Mouse (Mus musculus) lung, postnatal 0 days (tissue): ENCODE measurements around the gene Smtn. TPM values are rescaled to one million over a fixed set of nuclear protein-coding genes. Genes with fewer than 3 reads are reported as not detected.

Experiments used
- ATAC-seq: fragments of 200-750 bp; cut with Nextera tagmentation; 2 replicates; pipeline ENCODE4 v1.8.0; 2017; ENCODE audit warnings: moderate library complexity
- DNase-seq: peaks from one replicate; pipeline ENCODE4 v3.0.0-alpha.2; 2016; ENCODE audit warnings: low spot score
- H3K27ac ChIP-seq: fragments of 300-500 bp; sonication (generic); 2 replicates; pipeline ENCODE4 v1.5.1; 2014; ENCODE audit warnings: antibody characterized with exemption, mild to moderate bottlenecking, low read length, mixed read lengths
- H3K27me3 ChIP-seq: fragments of 300-500 bp; sonication (generic); replicated peaks from 2 replicates; pipeline ENCODE4 v1.6.1; 2014; ENCODE audit warnings: low read length, mixed read lengths; ENCODE audit not compliant: insufficient read depth
- H3K36me3 ChIP-seq: fragments of 300-500 bp; sonication (generic); 2 replicates; pipeline ENCODE4 v1.6.1; 2014; ENCODE audit warnings: low read length, mixed read lengths; ENCODE audit not compliant: insufficient read depth
- H3K4me1 ChIP-seq: fragments of 300-500 bp; sonication (generic); 2 replicates; pipeline ENCODE4 v1.6.1; 2014; ENCODE audit warnings: antibody characterized with exemption, low read depth, low read length, mixed read lengths; ENCODE audit not compliant: insufficient read depth
- H3K4me2 ChIP-seq: fragments of 300-500 bp; sonication (generic); replicated peaks from 2 replicates; pipeline ENCODE4 v1.6.1; 2014; ENCODE audit warnings: low read depth, mild to moderate bottlenecking, low read length, moderate library complexity, mixed read lengths
- H3K4me3 ChIP-seq: fragments of 300-500 bp; sonication (generic); 2 replicates; pipeline ENCODE4 v1.5.1; 2014; ENCODE audit warnings: low read depth, low read length
- H3K9ac ChIP-seq: fragments of 300-500 bp; sonication (generic); replicated peaks from 2 replicates; pipeline ENCODE4 v1.6.1; 2014; ENCODE audit warnings: low read depth, mild to moderate bottlenecking
- H3K9me3 ChIP-seq: fragments of 300-500 bp; sonication (generic); 2 replicates; pipeline ENCODE4 v1.6.1; 2016; ENCODE audit warnings: low read length, mixed read lengths
- CTCF ChIP-seq: IDR thresholded peaks from 2 replicates; pipeline ENCODE4 v1.5.1; 2016; ENCODE audit warnings: antibody characterized with exemption, mild to moderate bottlenecking
- EP300 ChIP-seq: IDR thresholded peaks from 2 replicates; pipeline ENCODE4 v1.6.1; 2016; ENCODE audit warnings: antibody characterized with exemption, mild to moderate bottlenecking, control low read depth
- WGBS: fragments of 180-500 bp; shearing (Covaris S2); extraction: QIAGEN DNeasy Blood & Tissue Kit; methylation state at CpG from one replicate; pipeline ENCODE4 v1.1.7; 2014; 5-methylcytosine and 5-hydroxymethylcytosine counted together
- polyA plus RNA-seq: library from polyadenylated mRNA; unstranded; fragments of >200 nt; fragmentation: Nextera tagmentation; extraction: Ambion mirVana; gene quantifications from 2 replicates; pipeline ENCODE4 v1.2.1, GENCODE M21; 2015

Smtn gene
- polyA plus RNA-seq, 1 experiment from 2014 or later: 47.6 TPM

- ATAC-seq (peak; percentile 46), DNase-seq (peak; percentile 52)
- H3K4me1 ChIP-seq: no peaks in the 10 kb centered on the region
- H3K4me3 ChIP-seq: peak overlapping the region; percentile 22
- H3K9ac ChIP-seq: no peak overlapping the region
- 0 out of 2 replicates have a peak, but pooled peaks cover 2% of the 10 kb centered on the region for H3K27me3 ChIP-seq
- TF ChIP-seq CTCF (no peak; the same call in 1 of the 2 replicates), EP300 (no peak)
- H3K4me2 ChIP-seq: peak overlapping the region; percentile 50
- H3K27ac ChIP-seq: no peak overlapping the region
- H3K9me3 ChIP-seq: no peaks in the 10 kb centered on the region
- H3K36me3 ChIP-seq: peaks cover 9% of the 10 kb centered on the region; the same call in 1 of the 2 replicates
- 2% methylated on average over 49 of the region's 50 CpGs for WGBS
Measured at GRCm38 (mm10) chr11:3516859-3517845, 23.3 kb downstream of the Smtn start.

- Histone ChIP-seq H3K9me3 (no peaks in the 10 kb centered on the region), H3K27me3 (0 out of 2 replicates have a peak, but pooled peaks cover 2% of the 10 kb centered on the region), H3K4me3 (no peak overlapping the region), H3K4me1 (no peaks in the 10 kb centered on the region), H3K4me2 (no peak overlapping the region), H3K36me3 (no peaks in the 10 kb centered on the region), H3K27ac (no peak overlapping the region), H3K9ac (no peak overlapping the region)
- TF ChIP-seq EP300 (no peak), CTCF (no peak)
- ATAC-seq (no peak), DNase-seq (no peak)
- 79% methylated on average over 5 of the region's 5 CpGs for WGBS
Measured at GRCm38 (mm10) chr11:3516121-3516520, 24.3 kb downstream of the Smtn start.

GRCm38 (mm10) chr11:3515637-3516036 is 24.8 kb downstream of the Smtn start:
- ATAC-seq (no peak), DNase-seq (no peak)
- Histone ChIP-seq H3K9ac (no peak overlapping the region), H3K9me3 (no peaks in the 10 kb centered on the region), H3K27me3 (0 out of 2 replicates have a peak, but pooled peaks cover 2% of the 10 kb centered on the region), H3K27ac (no peak overlapping the region), H3K4me3 (no peak overlapping the region), H3K4me1 (no peaks in the 10 kb centered on the region), H3K36me3 (no peaks in the 10 kb centered on the region), H3K4me2 (peak overlapping the region; percentile 61; the same call in 1 of the 2 replicates)
- 72% methylated on average over 4 of the region's 4 CpGs for WGBS
- no peak for TF ChIP-seq EP300
- no peak for TF ChIP-seq CTCF

- WGBS: 20% methylated on average over 4 of the region's 4 CpGs
- H3K4me3 ChIP-seq: peak overlapping the region; percentile 34
- H3K27me3 ChIP-seq: 0 out of 2 replicates have a peak, but pooled peaks cover 2% of the 10 kb centered on the region
- H3K36me3 ChIP-seq: no peaks in the 10 kb centered on the region
- H3K4me1 ChIP-seq: no peaks in the 10 kb centered on the region
- peak overlapping the region; percentile 39; the same call in 1 of the 2 replicates for H3K9ac ChIP-seq
- TF ChIP-seq CTCF: no peak
- no peak for TF ChIP-seq EP300
- H3K27ac ChIP-seq: no peak overlapping the region
- H3K4me2 ChIP-seq: peak overlapping the region; percentile 61
- ATAC-seq: 0 out of 2 replicates have a peak, but pooled peaks have one; percentile 0
- peak; percentile 27 for DNase-seq
- no peaks in the 10 kb centered on the region for H3K9me3 ChIP-seq
Measured at GRCm38 (mm10) chr11:3515216-3515615, 25.2 kb downstream of the Smtn start.

- ATAC-seq (peak; percentile 74), DNase-seq (peak; percentile 94)
- Histone ChIP-seq H3K9ac (peak within 1 kb of the TSS; percentile 39; the same call in 1 of the 2 replicates), H3K4me1 (no peaks in the 10 kb centered on the region), H3K4me3 (peak within 1 kb of the TSS; percentile 34), H3K27ac (no peak within 1 kb of the TSS), H3K4me2 (peak within 1 kb of the TSS; percentile 61), H3K9me3 (no peaks in the 10 kb centered on the region), H3K36me3 (no peaks in the 10 kb centered on the region), H3K27me3 (0 out of 2 replicates have a peak, but pooled peaks cover 2% of the 10 kb centered on the region)
- 1% methylated on average over 26 of the region's 26 CpGs for WGBS
- TF ChIP-seq CTCF (peak; percentile 98), EP300 (no peak)
Measured at GRCm38 (mm10) chr11:3514529-3515054, 25.8 kb downstream of the Smtn start, which contains the start of gene Selenom. TSS of gene Selenom (plus strand) at chr11:3514684.

- Histone ChIP-seq H3K27me3 (0 out of 2 replicates have a peak, but pooled peaks cover 2% of the 10 kb centered on the region), H3K4me1 (no peaks in the 10 kb centered on the region), H3K9ac (no peak overlapping the region), H3K4me3 (no peak overlapping the region), H3K27ac (no peak overlapping the region), H3K4me2 (no peak overlapping the region), H3K9me3 (no peaks in the 10 kb centered on the region), H3K36me3 (no peaks in the 10 kb centered on the region)
- no peak for DNase-seq
- no peak for ATAC-seq
- no peak for TF ChIP-seq EP300
- TF ChIP-seq CTCF: no peak
- 85% methylated on average over 6 of the region's 6 CpGs for WGBS
Measured at GRCm38 (mm10) chr11:3513291-3513690, 27.1 kb downstream of the Smtn start.
